Mouse (Mus musculus) ovary, adult 18-20 months (tissue): ENCODE data around the gene Sema4g.

Source experiments
- DNase-seq: peaks from one replicate; pipeline ENCODE4 v3.0.0; 2022; ENCODE audit warnings: low spot score, mixed read lengths

Gene Sema4g

GRCm38 (mm10) chr19:44988831-44989566 is at the start of gene Sema4g:
Sema4g (plus strand) TSS chr19:44989101.
- DNase-seq = no peak

GRCm38 (mm10) chr19:44959633-44960032 is 29.3 kb upstream of the Sema4g start:
- no peak for DNase-seq

GRCm38 (mm10) chr19:44965978-44966377 is 22.9 kb upstream of the Sema4g start:
- no peak for DNase-seq

- DNase-seq = no peak
Measured at GRCm38 (mm10) chr19:44968329-44968728, 20.6 kb upstream of the Sema4g start.

GRCm38 (mm10) chr19:44976636-44977035 is 12.3 kb upstream of the Sema4g start:
- no peak for DNase-seq

- DNase-seq = no peak
Measured at GRCm38 (mm10) chr19:44977148-44977547, 11.8 kb upstream of the Sema4g start.

GRCm38 (mm10) chr19:44980787-44981186 is 8.1 kb upstream of the Sema4g start:
- DNase-seq = no peak

GRCm38 (mm10) chr19:44982477-44983115 is 6.3 kb upstream of the Sema4g start:
- no peak for DNase-seq

- DNase-seq = no peak
Measured at GRCm38 (mm10) chr19:44983366-44983765, 5.5 kb upstream of the Sema4g start.

GRCm38 (mm10) chr19:44984420-44984819 is 4.5 kb upstream of the Sema4g start:
- DNase-seq = no peak

GRCm38 (mm10) chr19:44985159-44985988 is 3.5 kb upstream of the Sema4g start:
- DNase-seq = no peak

- no peak for DNase-seq
Measured at GRCm38 (mm10) chr19:44987004-44987403, 1.9 kb upstream of the Sema4g start.

- no peak for DNase-seq
Measured at GRCm38 (mm10) chr19:44987851-44988250, 1.1 kb upstream of the Sema4g start.

- DNase-seq = no peak
Measured at GRCm38 (mm10) chr19:44988321-44988720, 580 bp upstream of the Sema4g start.

- no peak for DNase-seq
Measured at GRCm38 (mm10) chr19:44989567-44990495, 930 bp downstream of the Sema4g start.

- no peak for DNase-seq
Measured at GRCm38 (mm10) chr19:44991031-44991430, 2.1 kb downstream of the Sema4g start.

- no peak for DNase-seq
Measured at GRCm38 (mm10) chr19:44992246-44992645, 3.3 kb downstream of the Sema4g start.

GRCm38 (mm10) chr19:44992712-44993111 is 3.8 kb downstream of the Sema4g start:
- no peak for DNase-seq

GRCm38 (mm10) chr19:44997786-44998185 is 8.9 kb downstream of the Sema4g start:
- DNase-seq = no peak

GRCm38 (mm10) chr19:44999647-45000046 is 10.7 kb downstream of the Sema4g start:
- DNase-seq = no peak

GRCm38 (mm10) chr19:45002301-45002700 is 13.4 kb downstream of the Sema4g start:
- no peak for DNase-seq
